Mouse (Mus musculus) common myeloid progenitor, adult 5-6 weeks (primary cell): ENCODE data around the gene Tmem150b. TPM values are rescaled to one million over a fixed set of nuclear protein-coding genes. Genes with fewer than 3 reads are reported as not detected.

Source experiments
- ATAC-seq: replicated peaks from 2 replicates; pipeline ENCODE4 v1.8.0; 2016; ENCODE audit warnings: low read depth, mild to moderate bottlenecking, moderate TSS enrichment, inconsistent platforms; ENCODE audit not compliant: poor library complexity, severe bottlenecking
- total RNA-seq: library from RNA; stranded (forward); fragments of 200-1000, 187-1606 nt; gene quantifications from 2 replicates; pipeline ENCODE4 v1.2.3, GENCODE M21; 2017

The Tmem150b gene
- total RNA-seq, 1 experiment from 2014 or later = 6.6 TPM

DNA sequence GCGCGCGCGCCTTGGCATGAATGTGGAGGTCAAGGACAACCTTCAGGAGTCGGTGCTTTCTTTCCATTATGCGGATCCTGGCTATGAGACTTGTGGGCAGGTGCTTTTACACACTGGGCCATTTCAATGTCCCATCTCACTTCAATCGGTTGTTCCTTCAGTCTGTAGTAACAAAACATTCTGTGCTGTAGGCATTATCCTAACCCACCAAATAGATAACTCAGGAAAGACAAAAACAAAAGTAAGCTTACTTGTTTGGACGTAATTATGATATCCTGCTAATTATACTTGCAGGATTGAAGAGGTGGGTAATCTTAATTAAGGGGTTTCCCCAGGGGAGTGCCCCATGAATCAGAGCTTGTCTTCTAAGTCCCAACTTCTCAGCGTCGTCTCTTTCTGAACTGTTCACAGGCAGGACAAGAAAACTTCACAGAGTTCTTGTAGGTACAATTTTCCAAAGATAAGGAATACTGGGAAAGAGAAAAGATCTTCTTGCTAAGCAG lies 14.0 kb upstream of the Tmem150b start:
- ATAC-seq = no peak

GRCm38 (mm10) chr7:4732968-4733392 lies 7.9 kb upstream of the Tmem150b start:
- ATAC-seq = peak; percentile 69; the same call in 1 of the 2 replicates

- ATAC-seq = peak; percentile 50; the same call in 1 of the 2 replicates
Measured at GRCm38 (mm10) chr7:4731090-4731489, 6.0 kb upstream of the Tmem150b start.

- ATAC-seq = peak; percentile 83
Measured at GRCm38 (mm10) chr7:4724359-4724758, 690 bp downstream of the Tmem150b start.

DNA sequence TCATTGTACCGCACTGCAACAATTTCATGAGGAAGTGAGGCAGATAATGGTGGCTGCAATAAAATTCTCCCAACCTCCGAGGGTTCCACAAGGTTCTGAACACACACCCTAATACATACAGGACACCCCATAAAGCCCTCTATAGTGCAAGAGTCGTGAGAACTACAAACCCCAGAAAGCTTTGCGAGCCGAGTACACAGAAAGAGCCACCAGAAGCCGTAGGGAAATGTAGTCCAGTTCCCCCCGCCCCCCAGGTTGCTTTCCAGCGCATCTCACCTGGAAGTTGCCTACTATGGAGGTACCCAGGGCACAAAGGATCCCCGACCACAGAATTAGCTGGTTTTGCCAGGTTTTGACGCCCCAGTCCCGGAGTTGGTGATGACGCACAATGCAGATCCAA lies 1.5 kb downstream of the Tmem150b start:
- peak; percentile 23; the same call in 1 of the 2 replicates for ATAC-seq

GRCm38 (mm10) chr7:4719276-4719675 lies 5.8 kb downstream of the Tmem150b start:
- ATAC-seq = no peak

- ATAC-seq = no peak
Measured at GRCm38 (mm10) chr7:4716955-4717354, 8.1 kb downstream of the Tmem150b start.

DNA sequence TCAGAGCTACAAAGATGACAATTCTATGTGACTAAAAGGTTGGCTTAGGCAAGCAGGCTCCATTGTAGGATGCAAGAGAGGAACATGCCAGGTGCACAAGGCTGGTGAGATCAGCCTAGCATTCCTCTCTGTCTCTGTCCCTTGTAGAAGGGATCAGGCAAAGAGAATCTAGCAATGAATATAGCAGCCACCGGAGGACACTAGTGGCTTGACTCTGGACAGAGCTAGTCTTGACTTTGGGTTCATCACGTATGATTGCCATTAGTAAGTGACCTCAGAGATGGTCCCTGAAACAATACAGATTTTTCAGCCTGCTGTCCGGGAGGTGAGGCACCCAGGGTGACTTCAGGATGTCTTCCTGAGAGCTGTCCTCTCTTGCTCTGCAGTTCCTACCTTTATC lies 12.5 kb downstream of the Tmem150b start:
- peak; percentile 22; the same call in 1 of the 2 replicates for ATAC-seq

- ATAC-seq = peak; percentile 68
Measured at GRCm38 (mm10) chr7:4705098-4705497, 20.0 kb downstream of the Tmem150b start.

DNA sequence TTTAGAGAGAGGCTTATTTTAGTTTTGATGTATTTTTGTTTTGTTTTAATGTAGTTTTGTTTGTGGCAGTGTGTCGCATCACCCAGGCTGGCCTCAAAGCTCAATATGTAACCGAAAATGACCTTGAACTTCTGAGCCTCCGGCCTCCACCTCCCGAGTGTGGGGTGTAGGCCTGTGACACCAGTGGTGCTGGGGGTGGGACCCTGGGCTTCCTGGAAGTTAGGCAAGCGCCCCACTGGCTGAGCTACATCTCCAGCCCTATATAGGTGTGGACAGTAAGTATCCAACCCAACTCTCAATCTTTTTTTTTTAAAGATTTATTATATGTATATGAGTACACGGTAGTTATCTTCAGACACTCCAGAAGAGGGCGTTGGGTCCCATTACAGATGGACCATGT lies 21.9 kb downstream of the Tmem150b start:
- no peak for ATAC-seq

DNA sequence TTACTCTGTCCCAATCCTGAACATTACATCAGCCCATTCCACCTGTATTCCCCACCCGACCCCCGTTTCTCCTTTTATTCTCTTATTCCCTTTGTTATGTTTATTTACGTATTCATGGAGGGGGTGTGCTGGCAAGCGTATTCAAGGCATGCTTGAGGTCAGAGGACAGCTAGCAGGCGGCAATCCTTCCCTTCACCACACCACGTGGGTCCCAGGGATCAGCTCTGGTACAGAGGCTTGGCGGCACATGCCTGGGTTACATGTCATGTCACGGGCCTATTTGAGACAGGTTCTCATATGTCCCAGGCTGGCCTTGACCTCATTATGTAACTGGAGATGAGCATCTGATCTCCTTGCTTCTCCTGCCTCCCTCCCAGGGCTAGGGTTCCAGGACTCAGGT lies 22.7 kb downstream of the Tmem150b start:
- no peak for ATAC-seq

DNA sequence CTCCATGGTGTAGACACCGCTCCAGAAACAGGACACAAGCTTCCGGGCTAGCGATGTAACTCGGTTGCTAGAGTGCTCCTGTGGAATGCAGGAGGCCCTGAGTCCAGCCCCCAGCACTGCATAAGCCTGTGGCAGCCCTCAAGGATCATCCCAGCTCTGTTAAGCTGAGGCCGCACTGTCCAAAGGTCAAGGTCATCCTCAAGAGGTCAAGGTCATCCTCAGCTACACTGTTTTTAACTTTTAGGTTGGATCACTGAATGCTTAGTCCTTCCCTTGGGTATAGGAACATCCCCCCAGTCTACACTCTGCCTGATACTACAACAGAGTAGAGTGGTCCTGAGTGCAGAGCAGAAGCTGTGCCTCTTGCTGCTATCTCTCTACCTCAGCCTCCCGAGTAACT lies 32.0 kb downstream of the Tmem150b start:
- ATAC-seq = no peak

- no peak for ATAC-seq
Measured at GRCm38 (mm10) chr7:4690951-4691653, 33.9 kb downstream of the Tmem150b start.

- ATAC-seq = no peak
Measured at GRCm38 (mm10) chr7:4690387-4690786, 34.7 kb downstream of the Tmem150b start, which contains the start of gene Brsk1. Brsk1 (plus strand) TSS chr7:4690604.

- ATAC-seq = peak; percentile 95
Measured at GRCm38 (mm10) chr7:4684632-4685417, 40.2 kb downstream of the Tmem150b start, which contains the start of gene Hspbp1. Hspbp1 (minus strand) TSS chr7:4685068.

- ATAC-seq = no peak
Measured at GRCm38 (mm10) chr7:4684203-4684602, 40.8 kb downstream of the Tmem150b start.

DNA sequence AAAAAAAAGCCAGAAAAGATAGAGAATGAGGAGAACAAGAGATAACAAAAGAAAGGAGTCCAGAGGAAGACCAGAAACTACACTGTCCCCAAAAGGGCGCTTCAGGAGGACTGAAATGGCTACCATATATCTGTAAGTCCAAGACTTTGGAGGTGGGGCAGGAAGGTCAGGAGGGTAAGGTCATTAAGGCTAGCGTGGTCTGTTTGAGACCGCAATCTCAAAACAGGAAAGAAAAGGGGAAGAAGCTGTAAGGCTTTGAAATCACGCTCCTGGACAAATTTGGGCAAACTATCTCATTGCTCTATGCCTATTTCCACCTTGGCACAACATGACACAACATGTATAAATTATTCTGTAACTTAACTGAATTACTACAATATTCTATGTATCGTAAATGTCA lies 41.7 kb downstream of the Tmem150b start:
- ATAC-seq = no peak

DNA sequence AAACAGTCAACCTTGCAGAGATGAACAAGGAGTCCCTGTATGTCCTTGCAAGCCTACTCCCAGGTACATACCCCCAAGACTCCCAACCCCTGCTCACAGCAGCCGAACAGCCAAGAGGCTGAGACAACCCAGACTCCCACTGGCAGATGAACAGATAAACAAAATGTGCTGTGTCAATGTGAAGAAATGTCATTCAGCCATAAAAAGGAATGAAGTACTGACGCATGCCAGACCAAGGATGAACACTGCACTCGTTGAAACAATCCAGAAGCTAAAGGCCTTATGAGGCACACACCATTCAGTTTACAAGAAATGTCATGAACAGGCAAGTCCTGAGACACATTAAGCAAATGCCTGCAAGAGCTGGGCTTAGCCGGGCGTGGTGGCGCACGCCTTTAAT lies 49.8 kb downstream of the Tmem150b start:
- ATAC-seq = no peak

DNA sequence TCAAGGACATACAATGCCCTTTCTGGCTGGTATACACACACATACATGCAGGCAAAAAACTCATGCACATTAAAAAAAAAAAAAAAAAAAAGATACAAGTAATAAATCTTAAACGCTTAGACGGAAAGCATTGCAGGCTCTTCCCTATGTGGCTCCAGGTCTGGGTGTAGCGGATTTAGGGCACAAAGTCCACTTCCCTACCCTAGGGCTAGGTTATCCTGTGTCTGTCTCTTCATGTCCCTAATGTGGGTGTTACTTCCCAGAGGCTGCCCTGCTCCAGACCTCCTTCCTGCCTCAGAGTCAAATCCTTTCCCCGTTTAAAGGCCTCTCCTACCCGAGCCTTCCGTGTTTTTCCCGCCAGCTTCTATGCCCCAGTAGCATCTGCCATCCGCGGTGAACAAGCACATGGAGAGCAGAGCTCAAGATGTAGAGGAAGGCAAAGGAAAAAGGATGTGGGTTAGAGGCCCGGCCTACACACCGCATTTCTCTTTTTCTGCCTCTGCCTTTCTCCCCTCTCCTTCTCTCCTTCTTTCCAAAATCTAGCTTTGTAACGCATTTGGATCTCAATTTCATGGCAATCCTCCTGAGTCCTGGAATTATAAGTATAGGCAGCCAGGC lies 50.8 kb downstream of the Tmem150b start:
- peak; percentile 75 for ATAC-seq

DNA sequence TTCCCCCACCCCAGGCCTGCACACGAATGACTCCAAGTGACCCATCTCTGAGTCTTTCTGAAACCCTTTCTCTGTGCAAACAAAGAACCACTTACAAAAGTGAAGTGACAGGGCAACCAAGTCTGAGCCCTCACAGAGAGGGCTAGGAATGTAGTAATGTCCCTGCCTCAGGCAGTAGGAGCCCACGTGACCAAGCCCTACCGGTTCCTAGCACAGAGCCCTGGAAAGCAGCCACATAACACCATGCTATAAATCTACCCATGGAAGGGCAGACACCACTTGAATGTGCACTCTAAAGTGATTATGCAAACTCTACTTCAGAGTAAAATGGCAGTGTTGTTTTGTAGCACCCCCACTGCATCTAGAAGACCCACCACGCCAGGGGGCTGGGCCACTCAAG lies 53.1 kb downstream of the Tmem150b start:
- ATAC-seq = peak; percentile 26; the same call in 1 of the 2 replicates
